Mouse (Mus musculus) liver, adult 2 months (tissue): ENCODE data around the gene Psmd2. TPM values are rescaled to one million over a fixed set of nuclear protein-coding genes. Genes with fewer than 3 reads are reported as not detected.
A peak's percentile ranks its signal among the peaks of the same experiment; 100 is the strongest.

ENCODE experiments used
- DNase-seq: peaks from one replicate; pipeline ENCODE4 v3.0.0-alpha.2; 2011; ENCODE audit warnings: low read depth, low spot score; ENCODE audit errors: extremely low read depth
- H3K27ac ChIP-seq: fragments of 200-500 bp; replicated peaks from 2 replicates; pipeline ENCODE4 v1.5.1; 2012; ENCODE audit warnings: low read depth, mild to moderate bottlenecking, control low read depth, inconsistent platforms, low read length; ENCODE audit not compliant: insufficient read depth
- H3K27me3 ChIP-seq: fragments of 200-500 bp; 2 replicates; pipeline ENCODE4 v1.6.1; 2012; ENCODE audit warnings: mild to moderate bottlenecking, moderate library complexity, low read length, inconsistent platforms; ENCODE audit not compliant: control insufficient read depth, insufficient read depth
- H3K36me3 ChIP-seq: fragments of 200-500 bp; 2 replicates; pipeline ENCODE4 v1.6.1; 2012; ENCODE audit warnings: low read length, inconsistent platforms; ENCODE audit not compliant: control insufficient read depth, insufficient read depth
- H3K4me1 ChIP-seq: fragments of 200-500 bp; 2 replicates; pipeline ENCODE4 v1.6.1; 2011; ENCODE audit warnings: low read length; ENCODE audit not compliant: control insufficient read depth, insufficient read depth
- H3K4me3 ChIP-seq: fragments of 200-500 bp; 2 replicates; pipeline ENCODE4 v1.5.1; 2011; ENCODE audit warnings: low read depth, mild to moderate bottlenecking, control low read depth, low read length, moderate library complexity; ENCODE audit not compliant: insufficient read depth
- H3K79me2 ChIP-seq: fragments of 200-500 bp; 2 replicates; pipeline ENCODE4 v1.6.1; 2012; ENCODE audit warnings: inconsistent platforms, mild to moderate bottlenecking, low read length, moderate library complexity; ENCODE audit not compliant: control insufficient read depth, insufficient read depth
- H3K9ac ChIP-seq: fragments of 200-500 bp; 2 replicates; pipeline ENCODE4 v1.6.1; 2012; ENCODE audit warnings: low read depth, mild to moderate bottlenecking, control low read depth, inconsistent platforms, low read length
- CTCF ChIP-seq: fragments of 200-500 bp; IDR thresholded peaks from 2 replicates; pipeline ENCODE4 v1.5.1; 2011; ENCODE audit warnings: low read depth, low read length, control low read depth
- POLR2A ChIP-seq: fragments of 200-500 bp; IDR thresholded peaks from 2 replicates; pipeline ENCODE4 v1.6.1; 2011; ENCODE audit warnings: low read length, control low read depth; ENCODE audit not compliant: insufficient read depth; ENCODE audit errors: extremely low read depth
- WGBS: fragments of 180-500 bp; shearing (Covaris S2); methylation state at CpG from one replicate; pipeline ENCODE4 v1.1.7; 2018; 5-methylcytosine and 5-hydroxymethylcytosine counted together
- polyA plus RNA-seq: library from polyadenylated mRNA; depleted of rRNA; stranded (reverse); fragments of >200 nt; gene quantifications from 2 replicates; pipeline ENCODE4 v1.2.3, GENCODE M21; 2012; rRNA removed
- total RNA-seq: library from RNA; depleted of rRNA; stranded (reverse); fragments of >200 nt; gene quantifications from 2 replicates; pipeline ENCODE4 v1.2.3, GENCODE M21; 2014; rRNA removed

Psmd2 gene
- total RNA-seq (138 and 146 TPM in 2 replicates), polyA plus RNA-seq (85.0 and 92.8 TPM in 2 replicates)

DNA sequence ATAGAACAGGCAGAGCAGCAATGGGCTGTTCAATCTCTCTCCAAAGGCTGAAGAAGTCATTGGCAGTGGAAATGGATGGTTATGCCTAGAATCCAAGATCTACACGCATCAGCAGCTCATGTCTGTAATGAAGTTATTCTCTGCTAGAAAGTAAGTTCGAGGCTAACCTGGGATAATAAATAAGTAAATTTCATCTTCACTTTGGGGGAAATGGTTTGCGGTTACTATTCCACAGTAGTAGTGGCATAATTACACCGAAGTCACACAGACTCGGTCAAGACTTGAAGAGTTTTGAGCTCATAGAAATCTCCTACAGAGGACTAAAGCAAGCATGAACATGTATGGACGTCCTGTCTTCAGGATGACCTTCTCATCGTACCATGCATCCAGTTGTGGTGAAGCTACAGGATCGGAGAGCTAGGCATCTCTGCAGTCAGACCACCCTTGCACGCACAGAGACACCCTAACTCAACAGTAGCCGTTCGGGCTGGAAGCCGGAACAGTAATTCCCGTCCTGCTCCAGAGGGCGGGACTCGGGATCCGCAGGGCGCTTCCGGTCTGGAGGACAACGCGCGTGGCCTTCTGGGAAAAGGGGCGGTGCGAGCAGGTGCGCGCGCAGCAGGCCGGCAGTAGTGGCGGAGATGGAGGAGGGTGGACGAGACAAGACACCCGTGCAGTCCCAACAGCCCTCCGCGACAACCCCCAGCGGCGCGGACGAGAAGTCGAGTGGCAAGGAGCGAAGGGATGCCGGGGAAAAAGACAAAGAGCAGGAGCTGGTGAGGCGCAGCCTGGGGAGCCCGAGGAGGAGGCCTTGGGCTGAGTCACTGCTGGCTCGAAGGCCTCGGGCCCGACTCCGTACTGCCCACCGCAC, at the start of gene Psmd2:
TSS of gene Psmd2 (plus strand) at position 577 of the 871 bp plus-strand sequence.
- 1% methylated on average over 46 of the region's 46 CpGs for WGBS
- Histone ChIP-seq H3K79me2 (peaks cover 10% of the 10 kb centered on the region; the same call in 1 of the 2 replicates), H3K9ac (peak within 1 kb of the TSS; percentile 87), H3K27me3 (no peaks in the 10 kb centered on the region), H3K4me1 (peaks cover 5% of the 10 kb centered on the region), H3K27ac (peak within 1 kb of the TSS; percentile 60), H3K36me3 (peaks cover 27% of the 10 kb centered on the region), H3K4me3 (peak within 1 kb of the TSS; percentile 91)
- DNase-seq: peak; percentile 79
- TF ChIP-seq CTCF (no peak), POLR2A (peak; percentile 70)

DNA sequence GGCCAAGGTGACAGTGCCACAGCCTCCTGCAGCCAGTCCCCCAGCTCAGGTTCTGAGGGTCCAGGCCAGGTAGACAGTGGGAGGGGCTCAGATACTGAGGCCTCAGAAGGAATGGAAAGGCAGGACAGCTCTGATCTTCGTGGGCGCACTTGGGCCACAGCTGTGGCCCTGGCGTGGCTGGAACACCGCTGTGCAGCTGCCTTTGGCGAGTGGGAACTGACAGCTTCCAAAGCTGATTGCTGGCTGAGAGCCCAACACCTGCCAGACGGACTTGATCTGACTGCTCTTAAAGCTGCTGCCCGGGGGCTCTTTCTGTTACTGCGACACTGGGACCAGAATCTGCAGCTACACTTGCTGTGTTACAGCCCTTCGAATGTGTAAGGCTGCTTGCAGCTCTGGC, 46.7 kb upstream of the Psmd2 start:
- Histone ChIP-seq H3K27ac (no peak overlapping the region), H3K4me1 (no peaks in the 10 kb centered on the region), H3K27me3 (no peaks in the 10 kb centered on the region), H3K36me3 (no peaks in the 10 kb centered on the region; the same call in 1 of the 2 replicates), H3K4me3 (no peak overlapping the region), H3K9ac (no peak overlapping the region), H3K79me2 (no peaks in the 10 kb centered on the region)
- WGBS: 82% methylated on average over 9 of the region's 9 CpGs
- no peak for DNase-seq
- TF ChIP-seq POLR2A (no peak), CTCF (no peak)

DNA sequence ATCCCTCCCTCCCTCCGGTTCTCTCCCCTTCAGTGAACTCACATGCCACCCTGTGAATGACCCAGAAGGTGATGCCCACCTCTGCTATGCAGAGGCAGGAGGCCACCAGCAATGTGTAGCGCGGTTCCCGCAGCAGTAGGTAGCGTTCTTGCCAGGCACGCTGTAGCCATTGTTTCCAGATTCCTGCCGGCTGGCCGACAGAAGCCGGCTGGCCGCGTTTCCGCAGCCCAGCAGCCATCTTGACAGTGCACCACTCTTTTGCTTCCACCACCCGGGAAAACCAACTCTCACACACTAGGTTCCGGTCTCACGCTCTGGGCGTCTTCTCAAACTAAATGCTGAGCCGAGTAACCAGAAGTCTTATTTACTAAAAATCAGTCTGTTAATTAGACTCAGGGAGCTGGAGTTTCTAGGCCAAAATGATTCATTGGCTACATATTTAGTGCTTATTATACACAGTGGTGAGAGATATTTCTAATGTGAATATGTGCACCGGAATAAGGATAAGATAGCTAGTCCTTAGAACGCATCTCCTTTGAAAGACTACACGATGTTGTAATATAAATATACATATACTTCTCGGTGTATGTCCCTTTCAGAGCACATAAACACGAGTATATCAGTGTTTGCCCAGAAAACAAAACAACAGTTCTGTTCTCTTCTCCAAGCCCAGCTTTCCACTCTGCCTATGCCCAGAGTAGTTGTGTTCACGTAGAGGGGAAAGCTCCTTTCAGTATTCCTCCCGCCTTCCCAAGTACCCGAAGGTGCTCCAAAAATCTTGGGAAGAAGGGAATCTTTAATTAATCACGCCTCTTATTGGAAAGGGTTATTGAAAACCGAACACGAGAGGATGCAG, 40.7 kb upstream of the Psmd2 start:
- H3K4me3 ChIP-seq: peak overlapping the region; percentile 81
- no peaks in the 10 kb centered on the region for H3K79me2 ChIP-seq
- no peaks in the 10 kb centered on the region for H3K27me3 ChIP-seq
- TF ChIP-seq POLR2A: peak; percentile 55; the same call in 1 of the 2 replicates
- no peak for TF ChIP-seq CTCF
- peak overlapping the region; percentile 87 for H3K9ac ChIP-seq
- peaks cover 3% of the 10 kb centered on the region; the same call in 1 of the 2 replicates for H3K4me1 ChIP-seq
- no peaks in the 10 kb centered on the region; the same call in 1 of the 2 replicates for H3K36me3 ChIP-seq
- peak overlapping the region; percentile 33 for H3K27ac ChIP-seq
- peak; percentile 78 for DNase-seq
- under 1% methylated on average over 28 of the region's 28 CpGs for WGBS

DNA sequence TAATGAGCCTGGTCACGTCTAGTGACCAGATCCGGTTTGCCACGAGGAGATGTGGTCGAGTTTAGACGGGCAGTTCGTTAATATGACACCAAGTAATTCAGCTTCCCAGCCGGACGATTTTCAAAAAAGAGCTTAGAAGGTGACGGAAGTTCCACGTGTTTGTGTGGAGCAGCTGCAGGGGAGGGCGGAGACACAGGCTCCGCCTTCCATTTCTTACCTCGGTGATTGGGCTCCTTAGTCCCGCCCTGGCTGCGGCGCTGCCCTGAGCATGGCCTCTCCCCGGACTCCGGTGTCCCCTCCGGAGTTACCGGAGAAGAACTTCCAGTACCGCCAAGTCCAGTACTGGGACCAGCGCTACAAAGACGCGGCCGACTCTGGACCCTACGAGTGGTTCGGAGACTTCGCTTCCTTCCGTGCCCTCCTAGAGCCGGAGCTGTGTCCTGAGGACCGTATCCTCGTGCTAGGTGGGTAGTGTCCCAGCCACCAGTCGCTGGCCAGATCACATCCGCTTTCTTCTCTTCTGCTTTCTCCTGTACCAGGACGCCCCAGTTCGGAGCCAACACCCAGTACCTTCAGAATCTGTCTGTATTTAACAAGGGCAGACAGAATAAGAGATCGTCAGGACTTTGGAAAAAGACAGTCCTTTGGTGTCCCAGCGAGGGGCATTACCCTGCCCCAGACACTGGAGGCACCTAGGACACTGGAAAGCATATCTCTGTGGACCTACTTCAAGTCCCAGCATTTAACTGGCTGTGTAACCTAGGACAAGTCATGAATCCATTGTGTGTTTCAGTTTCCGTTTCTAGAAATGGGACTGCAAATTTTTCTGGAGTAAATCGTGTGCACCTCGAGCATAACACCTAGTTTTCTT, 39.9 kb upstream of the Psmd2 start, which contains the start of the genes Eef1akmt4, Gm49333 and Alg3:
TSS of gene Eef1akmt4 (plus strand) at position 237 of the 871 bp plus-strand sequence.
TSS of gene Gm49333 (plus strand) at position 254 of the 871 bp plus-strand sequence.
TSS of gene Alg3 (minus strand) at position 379 of the 871 bp plus-strand sequence.
- Histone ChIP-seq H3K9ac (peak within 1 kb of the TSS; percentile 87), H3K4me3 (peak within 1 kb of the TSS; percentile 88), H3K27ac (peak within 1 kb of the TSS; percentile 53), H3K36me3 (no peaks in the 10 kb centered on the region), H3K79me2 (no peaks in the 10 kb centered on the region), H3K27me3 (no peaks in the 10 kb centered on the region), H3K4me1 (peaks cover 3% of the 10 kb centered on the region; the same call in 1 of the 2 replicates)
- peak; percentile 93 for DNase-seq
- peak; percentile 52; the same call in 1 of the 2 replicates for TF ChIP-seq POLR2A
- TF ChIP-seq CTCF: no peak
- WGBS: 2% methylated on average over 41 of the region's 41 CpGs
